Mouse (Mus musculus) heart, adult 11 months (tissue): ENCODE results near the gene Osr1.

Experiments used
- DNase-seq: peaks from one replicate; pipeline ENCODE4 v3.0.0; 2022

Osr1 gene

DNA sequence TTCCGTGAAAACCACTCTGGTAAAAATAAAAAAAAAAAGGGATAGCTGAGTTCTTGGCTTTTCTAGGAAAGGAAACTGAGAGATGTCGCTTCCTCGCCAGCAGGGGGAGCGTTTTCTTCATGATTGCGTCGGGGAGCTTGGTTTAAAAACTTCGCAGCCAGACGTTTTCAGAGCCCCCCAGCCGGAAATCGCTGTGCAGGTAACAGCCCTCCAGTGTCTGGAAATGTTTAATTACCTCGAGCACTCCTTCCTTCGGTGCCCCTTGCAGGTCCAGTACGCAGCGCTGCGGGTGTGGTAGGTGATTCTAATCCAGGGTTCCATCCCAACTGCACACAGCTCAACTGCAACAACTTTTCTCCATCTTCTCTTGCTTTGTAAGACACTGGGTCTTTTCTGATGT is at the start of gene Osr1:
Gene Osr1 (plus strand): TSS at position 146 of the 400 bp plus-strand sequence.
- peak; percentile 92 for DNase-seq

DNA sequence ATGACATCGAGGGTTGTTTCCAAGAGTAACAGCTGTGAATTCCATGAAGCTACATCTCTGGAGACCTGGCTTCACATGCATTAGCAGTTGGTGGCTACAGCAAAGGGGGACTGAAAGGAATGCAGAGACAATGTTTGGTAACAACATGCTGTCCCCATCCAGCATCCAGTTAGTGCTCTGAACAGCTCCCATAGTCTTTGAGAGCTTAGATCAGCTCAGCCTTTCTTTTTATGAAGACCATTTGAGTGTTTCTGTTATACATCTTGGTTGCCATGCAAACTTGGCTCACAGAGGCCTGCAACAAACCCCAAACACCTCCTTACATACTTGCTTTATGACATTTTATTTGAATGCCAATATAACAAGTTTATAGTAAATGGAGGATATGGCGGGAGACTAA is 19.6 kb upstream of the Osr1 start:
- peak; percentile 39 for DNase-seq

DNA sequence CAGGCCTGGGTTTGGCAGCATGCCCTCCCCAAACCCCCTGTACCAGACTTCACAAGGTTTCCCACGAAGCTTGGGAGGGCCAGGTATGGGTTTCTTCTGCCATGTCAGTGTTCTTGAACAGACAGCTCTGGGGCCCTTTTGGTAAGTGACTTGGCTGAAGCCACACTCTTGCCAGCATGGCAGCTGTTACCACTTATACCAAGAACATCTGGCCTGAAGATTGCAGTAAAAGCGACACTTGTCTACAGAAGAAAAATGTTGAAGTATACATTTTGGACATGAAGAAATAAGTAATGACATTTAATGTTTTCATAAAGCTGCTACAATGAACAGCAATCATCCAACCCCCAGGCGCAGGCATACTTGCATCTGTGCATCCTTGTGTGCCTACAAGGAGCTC is 5.0 kb upstream of the Osr1 start:
- no peak for DNase-seq

DNA sequence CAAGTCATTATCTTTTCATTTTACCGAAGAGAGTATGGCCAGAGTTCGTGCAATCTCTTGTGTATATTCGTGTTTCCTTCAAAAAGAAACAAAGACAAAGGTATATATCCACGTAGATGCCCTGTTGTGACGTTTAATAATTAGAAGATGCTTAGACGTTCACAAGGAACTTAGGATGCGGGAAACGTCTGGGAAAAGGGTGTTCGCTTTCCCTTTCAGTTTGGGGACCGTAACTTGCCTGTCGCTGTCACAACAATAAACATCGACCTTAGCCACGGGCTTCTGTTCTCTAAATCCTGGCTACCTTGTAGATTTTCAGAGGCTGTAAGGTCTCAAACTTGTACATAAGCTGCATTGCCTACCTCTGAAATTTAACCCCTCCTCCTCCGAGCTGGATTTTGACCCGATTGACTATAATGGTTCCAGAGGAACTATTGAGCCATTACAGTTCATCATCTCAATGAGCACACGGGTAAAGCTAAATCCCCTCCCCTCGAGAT is 630 bp downstream of the Osr1 start:
- peak; percentile 81 for DNase-seq

DNA sequence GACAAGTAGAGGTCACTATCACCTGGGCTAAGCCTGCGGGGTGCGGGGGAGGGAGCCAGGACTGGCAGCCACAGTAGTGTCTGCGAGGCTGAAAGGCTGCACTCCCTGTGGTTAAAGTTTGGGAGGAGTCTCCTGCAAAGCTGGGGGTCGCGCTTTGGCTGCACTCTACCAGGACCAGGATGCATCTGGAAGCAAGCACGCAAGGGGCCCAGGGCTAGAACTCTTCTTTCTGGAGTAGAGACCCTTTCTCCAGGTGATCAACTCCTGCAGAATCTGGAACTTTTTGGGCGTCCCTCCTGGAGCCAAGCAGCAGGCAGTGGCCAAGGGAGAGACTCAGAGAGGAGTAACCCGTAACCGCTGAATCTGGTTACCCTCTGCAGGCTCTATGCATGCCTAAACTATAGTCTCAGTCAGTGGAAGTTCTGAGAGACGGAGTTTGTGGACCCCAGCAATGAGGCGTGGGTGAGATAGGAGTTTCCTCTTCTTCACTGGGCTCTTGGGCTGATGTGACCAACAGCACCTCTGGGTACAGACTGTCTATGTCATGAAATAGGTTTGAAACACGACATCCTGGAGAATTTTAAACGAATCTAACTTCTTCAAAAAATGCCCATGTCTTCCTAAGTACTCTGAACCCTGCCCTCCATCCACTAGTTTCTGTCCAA is 1.5 kb downstream of the Osr1 start:
- peak; percentile 85 for DNase-seq

DNA sequence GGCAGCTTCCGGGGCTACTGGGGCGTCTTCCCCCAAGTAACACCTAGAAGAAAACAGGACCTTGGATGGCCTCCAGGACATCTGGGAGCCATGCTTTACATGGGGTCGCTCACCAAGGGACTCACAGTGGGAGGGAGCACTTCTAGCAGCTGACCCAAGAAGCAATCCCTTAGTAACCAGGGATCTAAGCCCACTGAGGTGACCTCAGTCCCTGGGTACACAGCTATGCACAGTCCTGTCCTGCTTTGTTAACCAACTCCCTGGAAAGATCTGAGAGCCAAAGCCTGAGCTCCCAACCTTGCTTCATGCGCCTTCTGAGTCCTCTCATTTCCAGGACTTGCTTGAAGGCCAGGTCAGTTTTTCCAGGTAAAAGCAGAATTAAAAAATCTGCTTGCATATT is 2.1 kb downstream of the Osr1 start:
- peak; percentile 74 for DNase-seq

DNA sequence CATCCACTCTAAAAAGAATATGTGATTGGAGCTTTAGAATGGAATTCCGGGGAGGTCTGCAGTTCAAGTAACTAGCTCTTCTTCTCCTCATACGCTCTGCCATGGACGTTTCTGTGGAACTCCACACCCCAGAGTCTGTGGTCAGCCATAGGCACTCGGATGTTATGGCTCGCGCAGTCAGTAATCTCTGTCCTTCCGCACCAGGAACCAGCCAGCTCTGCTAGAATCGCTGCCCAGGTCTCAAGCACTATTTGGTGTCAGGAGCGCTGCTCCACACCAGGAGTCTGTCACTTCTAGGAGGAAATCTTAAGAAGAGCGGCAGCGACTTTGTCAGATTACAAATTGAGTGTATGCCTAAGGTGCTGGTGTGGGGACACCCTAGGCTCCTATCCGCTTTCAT is 3.8 kb downstream of the Osr1 start:
- DNase-seq: peak; percentile 85

DNA sequence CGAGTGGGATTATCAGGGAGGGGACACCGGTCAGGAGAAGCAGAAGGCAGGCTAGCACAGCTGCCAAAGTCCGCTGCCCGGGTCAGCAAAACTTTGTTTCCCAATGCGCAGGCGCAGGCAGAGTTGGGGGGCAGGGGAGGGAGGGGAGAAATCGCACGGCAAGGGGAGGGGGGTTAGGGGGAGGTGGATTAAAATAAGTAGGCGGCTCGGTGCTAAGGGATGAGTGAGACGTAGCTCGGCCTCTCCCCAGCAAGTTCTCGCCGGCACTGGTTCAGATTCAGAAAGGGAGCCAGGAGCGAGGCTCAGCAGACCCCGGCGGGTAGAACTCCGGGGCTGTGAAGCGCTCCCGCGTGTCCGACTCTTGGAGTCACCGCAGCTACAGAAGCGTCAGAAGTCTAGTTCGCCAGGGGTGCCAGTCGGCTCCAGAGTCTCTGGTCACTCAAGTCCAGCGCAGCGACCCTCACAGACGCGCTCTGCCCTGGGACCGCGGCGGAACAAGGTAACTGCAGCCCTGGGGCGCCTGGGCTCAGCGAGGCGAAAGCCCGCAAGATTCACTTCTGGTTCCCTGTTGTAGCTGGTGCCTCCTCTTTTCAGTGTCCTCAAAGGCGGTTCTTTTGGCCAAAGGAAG is 4.4 kb downstream of the Osr1 start:
- DNase-seq: peak; percentile 98

DNA sequence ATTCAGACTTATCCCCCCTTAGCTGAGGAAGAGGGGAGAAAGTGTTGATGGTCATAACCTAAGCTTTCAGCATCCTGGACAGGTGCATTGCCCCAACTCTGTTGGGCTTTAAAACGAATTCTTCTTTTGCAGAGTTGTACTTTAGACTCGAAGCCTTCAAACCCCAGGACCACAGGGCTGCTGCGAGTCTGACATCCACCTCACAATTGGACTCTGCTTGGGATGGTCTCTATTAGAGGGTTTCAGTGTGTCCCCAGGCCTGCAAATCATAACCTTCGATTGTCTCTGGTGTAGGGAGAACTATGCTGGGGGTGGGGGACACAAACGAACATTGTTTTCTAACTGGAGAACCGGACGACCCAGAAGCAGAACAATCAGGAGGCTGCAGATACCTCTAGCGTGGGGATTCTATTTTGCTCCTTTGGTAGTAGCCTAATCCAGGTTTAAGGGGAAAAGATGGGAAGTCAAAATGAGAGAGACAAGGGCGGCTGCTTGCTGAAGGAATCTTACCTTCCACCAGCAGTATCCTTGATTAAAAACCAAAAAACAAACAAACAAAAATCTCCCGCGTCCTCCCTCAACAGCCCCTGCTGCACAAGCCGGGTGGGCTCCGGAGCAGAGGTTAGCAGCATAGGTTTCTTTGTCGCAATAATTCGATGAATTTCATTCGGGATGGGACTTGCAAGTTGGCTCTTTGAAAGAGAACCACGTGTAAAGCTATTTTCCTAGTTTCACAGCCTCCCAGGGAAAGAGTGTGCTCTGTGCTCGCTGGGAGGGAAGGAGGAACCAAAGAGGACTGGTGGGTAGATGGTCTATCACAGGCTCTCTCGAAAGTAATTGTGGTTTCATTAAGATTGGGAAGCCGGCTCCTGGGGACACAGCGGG is 5.5 kb downstream of the Osr1 start:
- peak; percentile 72 for DNase-seq

DNA sequence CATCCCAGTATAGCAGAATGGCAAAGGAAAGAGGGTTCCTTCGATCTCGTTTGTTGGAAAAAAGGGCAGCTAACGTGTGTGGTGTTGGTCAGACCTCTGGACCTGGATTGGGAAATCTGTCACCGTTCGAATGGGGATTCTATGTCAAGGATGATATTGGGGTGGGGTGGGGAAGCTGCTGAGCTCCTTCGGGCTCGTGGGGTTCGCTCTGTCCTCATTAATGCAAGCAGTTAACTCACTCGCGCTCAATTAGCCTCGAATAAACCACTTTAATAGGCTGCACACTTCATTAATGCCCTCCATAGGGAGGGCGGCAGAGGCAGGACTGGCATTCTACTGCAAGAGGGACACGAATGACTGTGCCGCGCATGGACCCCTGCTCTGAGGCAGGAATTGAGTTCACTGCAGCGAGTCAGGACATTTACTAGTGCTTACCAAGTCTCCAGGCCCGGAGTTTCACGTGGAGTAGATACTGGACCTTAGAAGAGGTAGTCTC is 6.2 kb downstream of the Osr1 start:
- peak; percentile 81 for DNase-seq

DNA sequence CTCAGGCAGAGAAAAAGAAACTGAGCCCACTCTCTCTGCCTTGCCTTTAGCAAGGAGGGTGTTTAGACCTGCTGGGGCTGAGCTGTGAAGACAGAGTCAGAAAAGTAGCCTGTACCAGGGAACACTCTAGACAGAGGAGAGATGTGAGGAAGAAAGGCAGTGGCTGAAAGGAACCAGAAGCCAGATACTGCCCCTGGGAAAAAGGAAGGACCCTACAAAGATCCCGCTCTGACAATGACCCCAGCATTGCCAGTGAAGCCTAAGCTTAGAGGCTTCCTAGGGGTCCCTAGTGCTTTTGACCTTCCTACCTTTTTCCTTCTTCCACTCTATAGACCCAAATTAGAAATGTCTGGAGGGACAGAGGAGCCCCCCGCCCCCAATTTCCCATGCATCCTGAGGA is 7.7 kb downstream of the Osr1 start:
- peak; percentile 68 for DNase-seq

DNA sequence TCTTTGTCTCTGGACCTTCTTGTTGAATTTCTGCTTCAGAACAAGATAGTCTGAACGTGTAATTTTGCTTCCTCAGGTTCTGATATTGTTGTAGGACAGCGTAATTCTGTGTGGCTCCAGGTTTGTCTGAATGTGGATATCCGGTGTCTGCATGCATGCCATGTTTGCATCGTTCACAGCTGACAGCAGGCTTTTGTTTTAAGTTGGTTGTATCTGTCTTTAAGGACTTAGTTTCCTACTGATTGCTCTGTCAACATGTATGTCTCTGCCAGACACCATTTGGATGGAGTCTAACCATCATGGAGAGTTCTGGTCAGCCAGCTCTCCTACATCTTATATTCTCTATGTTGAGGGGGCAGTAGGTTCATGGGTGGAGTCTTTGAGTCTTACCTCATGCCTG is 8.7 kb downstream of the Osr1 start:
- peak; percentile 66 for DNase-seq

DNA sequence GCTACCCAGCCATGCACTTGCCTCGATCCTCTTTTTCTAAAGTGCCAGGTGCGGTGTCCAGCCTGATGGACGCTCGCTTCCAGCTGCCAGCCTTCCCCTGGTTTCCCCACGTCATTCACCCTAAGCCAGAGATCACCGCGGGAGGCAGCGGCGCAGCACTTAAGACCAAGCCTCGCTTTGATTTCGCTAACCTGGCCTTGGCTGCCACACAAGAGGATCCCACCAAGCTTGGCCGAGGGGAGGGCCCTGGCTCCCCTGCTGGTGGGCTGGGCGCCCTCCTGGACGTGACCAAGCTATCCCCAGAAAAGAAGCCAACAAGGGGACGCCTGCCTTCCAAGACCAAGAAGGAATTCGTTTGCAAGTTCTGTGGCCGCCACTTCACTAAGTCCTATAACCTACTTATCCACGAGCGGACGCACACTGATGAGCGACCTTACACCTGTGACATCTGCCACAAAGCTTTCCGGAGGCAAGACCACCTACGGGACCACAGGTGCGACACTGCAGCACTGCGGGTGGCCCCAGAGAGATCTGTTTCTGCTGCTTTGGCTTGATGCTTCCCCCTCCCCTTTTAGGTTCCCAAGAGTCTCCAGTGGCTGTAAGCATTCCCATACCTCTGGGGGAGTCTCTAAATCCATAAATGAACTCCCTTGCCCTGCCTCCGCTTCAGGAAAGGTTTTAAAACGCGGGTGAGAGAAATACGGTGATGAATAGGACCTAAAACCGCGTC is 9.6 kb downstream of the Osr1 start:
- peak; percentile 78 for DNase-seq

DNA sequence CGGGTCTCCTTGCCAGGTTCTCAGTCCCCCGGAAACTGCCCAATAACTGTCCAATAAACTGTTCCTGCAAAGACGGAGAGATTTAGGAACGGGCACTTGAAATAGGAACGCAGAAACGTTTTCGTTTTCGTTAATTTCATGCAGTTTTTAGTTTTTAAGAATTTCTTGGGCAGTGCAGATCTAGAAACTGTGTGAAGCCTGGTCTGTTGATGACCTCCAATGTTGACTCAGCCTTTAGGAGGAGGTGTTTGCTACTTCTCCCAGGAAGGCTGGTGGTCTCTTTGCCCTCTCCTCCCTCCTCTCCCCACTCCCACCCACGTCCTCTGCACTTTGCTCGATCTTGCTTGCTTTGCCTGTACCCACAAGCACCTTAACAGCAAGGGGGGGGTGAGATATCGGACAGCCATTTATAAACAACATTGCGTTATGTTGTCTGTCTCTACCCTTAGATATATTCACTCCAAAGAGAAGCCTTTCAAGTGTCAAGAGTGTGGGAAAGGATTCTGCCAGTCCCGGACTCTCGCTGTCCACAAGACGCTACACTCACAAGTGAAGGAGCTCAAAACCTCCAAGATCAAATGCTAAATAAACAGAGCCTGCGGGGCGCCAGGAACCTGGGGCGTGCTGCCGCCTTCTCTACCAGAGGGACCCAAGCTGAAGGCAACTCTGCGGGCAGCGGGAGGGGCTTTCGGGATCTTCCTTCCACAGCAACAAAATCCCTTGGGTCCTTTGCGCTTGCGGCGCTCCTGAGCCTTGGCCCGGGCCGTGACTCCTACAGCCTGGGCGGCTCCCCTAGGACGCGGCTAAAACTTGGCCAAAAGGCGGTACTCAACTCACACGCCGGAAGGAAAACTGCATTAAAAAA is 10.4 kb downstream of the Osr1 start:
- peak; percentile 94 for DNase-seq

DNA sequence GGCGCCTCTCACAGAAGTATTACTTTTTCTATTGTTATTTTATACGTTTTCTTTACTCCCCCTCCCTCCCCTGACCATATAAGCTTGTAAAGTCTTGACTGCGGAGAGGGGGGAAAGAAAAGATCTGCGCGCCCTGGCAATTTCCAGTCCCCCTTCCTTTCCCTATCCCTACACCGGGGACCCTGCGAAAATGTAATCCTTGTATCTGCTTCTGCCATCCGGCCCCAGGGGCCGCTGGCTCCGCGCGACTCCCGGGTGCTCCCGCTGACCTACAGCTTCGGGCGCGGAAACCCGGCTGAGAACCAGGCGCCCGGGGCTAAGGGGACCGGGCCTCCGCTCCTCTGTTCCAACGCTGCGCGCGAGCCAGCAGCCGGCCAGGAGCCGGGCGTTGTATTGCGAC is 11.1 kb downstream of the Osr1 start:
- DNase-seq: peak; percentile 88

DNA sequence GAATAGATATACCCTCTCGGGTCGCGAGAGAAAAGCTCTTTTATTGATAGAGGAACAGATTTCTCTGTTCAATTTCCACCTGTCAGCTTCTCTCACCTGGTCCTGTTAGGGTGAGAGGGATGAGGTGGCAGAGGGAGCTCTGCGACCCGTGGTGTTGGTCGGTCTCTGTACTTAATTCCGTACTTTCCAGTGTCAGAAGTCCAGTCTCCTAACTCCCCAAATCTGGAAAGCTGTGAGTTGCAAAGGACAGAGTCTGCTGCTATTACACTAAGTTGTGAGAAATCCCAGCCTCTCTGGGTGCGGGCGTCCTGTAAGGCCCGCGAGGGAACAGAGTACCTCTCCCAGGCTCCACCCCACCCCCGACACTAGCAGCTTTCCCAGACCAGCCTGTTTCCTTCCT is 11.6 kb downstream of the Osr1 start:
- DNase-seq: peak; percentile 82

DNA sequence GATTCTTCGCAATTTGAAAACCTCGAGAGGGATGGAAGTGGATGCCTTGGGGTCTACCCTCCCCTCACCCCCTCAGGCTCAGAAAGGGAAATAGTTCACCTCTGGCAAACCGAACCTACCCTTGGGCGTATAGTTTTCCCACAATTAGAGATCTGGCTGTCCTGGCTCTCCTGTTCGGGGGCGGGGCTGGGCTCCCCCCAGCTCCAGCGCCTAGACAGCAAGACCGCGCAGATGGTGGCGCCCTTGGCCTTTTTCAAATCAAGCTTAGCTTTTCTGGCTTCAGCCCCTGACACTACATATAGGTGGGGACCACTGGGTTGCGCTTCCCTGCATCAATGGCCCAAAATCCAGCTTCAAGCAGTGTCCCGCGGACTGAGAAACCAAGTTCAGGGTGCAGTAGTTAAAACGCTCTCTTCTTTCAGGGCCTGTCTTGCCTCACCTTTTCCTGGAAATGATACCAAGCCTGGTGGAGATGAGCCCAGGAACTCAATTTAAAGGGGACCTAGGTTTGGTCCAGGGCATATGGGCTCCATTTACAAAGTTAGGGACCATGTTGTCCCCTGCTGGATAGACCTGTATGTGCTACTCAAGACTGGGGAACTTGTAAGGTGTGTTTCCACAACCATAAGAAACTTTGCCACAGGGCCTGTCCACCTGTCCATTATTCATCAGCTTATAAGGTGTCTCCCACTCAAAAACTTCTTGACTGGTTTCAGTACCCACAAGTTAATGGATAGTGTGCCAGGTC is 12.5 kb downstream of the Osr1 start:
- DNase-seq: peak; percentile 90

DNA sequence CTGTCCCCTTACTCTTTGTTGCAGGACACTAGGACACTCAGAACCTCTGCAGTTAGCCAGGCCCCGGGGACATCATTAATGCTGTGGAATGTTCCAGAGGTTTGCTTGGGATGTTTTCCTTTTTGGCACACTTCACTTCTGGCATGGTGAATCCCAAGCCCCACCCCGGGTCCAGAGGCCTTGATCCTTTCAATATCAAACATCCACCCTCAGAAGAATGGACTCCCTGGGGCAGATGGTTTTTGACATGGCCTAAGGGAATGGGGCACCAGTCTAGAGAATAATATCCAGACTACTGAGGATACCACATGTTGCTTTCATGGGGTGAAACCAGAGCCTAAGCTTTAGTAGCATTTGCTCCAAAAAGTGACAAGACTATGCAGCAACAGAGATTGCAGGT is 13.5 kb downstream of the Osr1 start:
- peak; percentile 89 for DNase-seq

DNA sequence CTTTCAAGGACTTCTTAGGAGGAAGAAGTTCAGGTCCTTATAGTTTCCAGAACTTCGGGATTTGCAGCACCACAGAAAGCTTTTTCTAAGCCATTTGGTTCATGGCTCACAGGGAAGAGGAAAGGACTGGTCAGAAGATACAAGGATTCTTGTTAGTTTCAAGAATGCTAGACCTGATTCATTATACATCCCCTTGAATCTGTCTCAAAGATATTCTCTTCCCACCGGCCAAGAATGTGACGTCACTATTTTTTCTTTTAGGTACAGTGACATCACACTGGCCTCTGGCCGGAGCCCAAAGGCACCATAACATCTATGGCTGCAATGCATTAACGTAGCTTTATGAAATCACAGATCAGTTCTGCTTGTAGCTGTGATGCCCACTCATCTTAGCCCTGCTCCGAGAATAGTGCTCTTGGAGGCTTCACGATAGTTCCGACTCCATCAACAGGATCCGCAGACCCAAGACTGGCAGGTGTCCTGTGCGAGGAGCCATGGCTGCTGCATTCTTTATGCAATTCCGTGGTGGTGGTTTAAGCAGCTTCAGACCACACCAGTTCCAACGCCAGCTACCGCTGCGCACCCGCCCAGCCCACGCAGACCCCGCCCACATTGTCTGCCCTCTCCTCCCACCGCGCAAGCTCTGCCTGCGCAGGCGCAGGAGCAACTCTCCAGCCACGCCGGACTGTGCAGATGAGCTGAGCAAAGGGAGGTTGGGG is 14.6 kb downstream of the Osr1 start:
- peak; percentile 98 for DNase-seq

DNA sequence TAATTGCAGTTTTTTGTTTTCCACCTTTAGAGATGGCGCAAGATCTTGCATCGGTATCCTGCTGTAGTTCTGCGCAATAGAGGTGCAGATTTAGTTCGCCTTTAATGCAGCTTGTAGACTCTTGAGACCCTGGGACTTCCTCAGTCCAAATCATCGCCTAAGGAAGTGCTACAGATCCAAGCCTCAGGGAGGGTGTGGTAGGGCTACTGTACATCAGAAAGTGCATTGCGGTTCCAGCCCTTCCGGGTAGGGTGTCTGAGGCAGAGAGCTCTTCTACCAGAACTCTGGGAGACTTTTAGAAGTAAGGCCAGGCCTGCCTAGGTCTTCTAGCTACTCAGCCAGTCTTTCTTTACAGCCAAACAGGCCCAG is 15.2 kb downstream of the Osr1 start:
- DNase-seq: no peak
